Mouse (Mus musculus) common myeloid progenitor, adult 5-6 weeks (primary cell): ENCODE data around the gene AC134908.4. TPM values are rescaled to one million over a fixed set of nuclear protein-coding genes. Genes with fewer than 3 reads are reported as not detected.
"Not testable (repeated sequence)": the region's sequence is repeated elsewhere in the genome, so short reads cannot be mapped to it uniquely, and the experiment has no call there.

Experiments
- ATAC-seq: replicated peaks from 2 replicates; pipeline ENCODE4 v1.8.0; 2016; ENCODE audit warnings: low read depth, mild to moderate bottlenecking, moderate TSS enrichment, inconsistent platforms; ENCODE audit not compliant: poor library complexity, severe bottlenecking
- total RNA-seq: library from RNA; stranded (forward); fragments of 200-1000, 187-1606 nt; gene quantifications from 2 replicates; pipeline ENCODE4 v1.2.3, GENCODE M21; 2017

Gene AC134908.4
- total RNA-seq, 1 experiment from 2014 or later: not detected

DNA sequence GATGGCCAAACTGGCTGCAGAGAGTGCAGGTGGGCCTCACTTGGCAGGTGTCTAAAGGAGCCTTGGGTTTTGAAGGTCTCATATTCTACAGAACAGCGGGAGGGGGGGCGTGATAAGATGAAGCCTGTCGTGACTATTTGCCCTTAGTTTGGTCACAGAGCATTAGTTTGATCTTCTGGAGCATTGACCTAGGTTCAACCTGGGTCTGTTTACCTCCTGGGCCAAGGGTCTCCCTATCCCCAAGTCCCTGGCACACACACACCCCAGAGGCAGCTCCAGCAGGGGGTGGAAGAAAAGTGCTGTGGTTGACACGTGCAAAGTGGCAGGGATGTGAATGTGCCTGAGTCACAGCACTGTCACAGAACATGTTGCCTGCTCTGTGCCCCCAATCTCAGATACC is 15.4 kb upstream of the AC134908.4 start:
- no peak for ATAC-seq

DNA sequence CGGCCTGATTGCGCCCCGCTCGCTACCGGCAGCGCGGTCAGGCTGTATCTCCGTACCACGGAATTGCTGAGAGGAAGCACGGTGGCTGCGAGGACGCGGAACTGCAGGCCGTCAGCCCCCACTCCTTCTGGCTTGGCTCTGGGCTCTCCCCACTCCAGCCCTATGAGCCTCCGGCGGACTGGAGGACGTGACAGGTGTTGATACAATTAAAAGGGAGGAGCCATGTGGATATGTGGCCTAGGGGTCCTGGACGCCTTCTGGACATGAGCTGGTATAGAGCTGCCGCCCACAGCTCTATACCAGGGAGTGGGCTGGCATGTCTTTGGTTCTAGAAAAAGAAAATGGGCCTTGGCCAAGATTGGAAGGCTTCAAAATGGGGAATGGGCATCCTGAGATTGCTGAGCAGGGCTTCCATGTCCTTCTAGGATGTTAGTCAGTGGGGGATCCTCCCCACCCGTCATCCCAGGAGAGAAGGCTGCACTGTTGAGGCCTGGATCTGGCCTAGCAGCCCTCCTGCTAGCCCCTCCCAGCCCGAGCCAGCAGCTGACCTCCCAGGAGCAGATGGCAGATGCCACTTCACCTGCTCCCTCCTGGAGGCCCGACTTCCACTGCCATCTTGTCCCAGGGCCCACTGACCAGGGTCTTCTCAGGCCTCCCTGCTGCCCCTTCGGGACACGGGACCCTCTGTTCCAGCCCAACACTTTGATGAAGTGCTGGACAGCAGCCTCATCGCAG is 14.3 kb upstream of the AC134908.4 start:
- ATAC-seq: peak; percentile 28; the same call in 1 of the 2 replicates

DNA sequence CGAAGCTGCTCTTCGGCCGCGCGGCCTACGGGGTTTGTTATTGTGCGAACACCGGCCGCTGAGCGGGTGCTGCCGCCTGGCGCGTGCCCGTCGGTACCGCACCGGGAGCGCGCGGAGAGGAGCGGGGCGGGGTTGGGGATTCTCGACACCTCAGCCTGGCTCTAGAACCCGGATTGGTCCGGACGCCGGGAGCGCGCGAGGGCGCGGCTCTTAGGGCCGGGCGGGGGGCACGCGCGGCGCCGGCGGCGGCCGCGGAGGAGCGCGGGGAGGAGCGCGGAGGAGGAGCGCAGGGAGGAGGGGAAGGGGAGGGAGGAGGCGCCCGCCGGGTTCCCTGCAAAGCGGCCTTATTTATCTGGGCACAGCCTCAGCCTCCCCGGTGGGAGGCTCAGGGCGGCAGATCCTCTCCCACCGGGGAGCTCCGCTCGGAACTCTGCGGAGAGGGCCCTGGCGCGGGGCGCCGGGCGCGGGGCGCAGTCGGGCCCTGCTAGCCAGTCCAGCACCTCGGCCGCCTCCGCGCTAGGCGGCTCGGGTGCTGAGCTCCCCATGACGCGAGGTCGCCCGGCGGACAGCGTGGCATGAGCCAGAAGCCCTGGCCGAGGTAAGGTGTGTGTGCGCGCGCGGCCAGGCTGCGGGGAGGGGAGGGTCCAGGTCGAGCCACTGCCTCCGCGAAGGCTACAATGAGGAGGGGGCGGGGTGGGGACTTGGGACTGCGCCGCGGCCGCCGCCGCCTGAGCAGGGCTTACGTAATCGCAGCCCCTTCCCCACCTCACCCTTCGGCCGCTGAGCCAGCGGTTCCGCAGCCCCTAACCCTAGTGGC is 13.5 kb upstream of the AC134908.4 start, which contains the start of gene Fbxl16:
Gene Fbxl16 (plus strand): TSS at position 297 of the 817 bp plus-strand sequence.
- no peak for ATAC-seq

DNA sequence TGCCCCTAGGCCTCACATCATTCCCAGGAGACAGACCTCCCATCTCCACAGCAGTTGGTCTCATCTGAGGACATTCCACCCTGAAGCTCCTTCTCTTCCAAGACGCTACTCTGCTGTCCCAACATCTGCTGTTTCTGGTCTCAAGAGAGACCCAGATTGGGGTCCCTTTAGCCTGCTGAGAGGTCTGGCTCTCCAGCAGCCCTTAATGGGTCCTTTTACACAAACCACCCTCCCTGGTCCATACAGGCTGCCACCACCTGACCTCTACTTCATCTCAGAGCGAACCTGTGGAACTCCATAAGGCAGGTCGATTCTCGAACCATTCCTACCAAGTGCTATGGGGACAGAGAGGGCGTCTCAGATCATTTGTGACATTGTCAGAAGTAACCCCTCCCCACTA is 12.6 kb upstream of the AC134908.4 start:
- no peak for ATAC-seq

DNA sequence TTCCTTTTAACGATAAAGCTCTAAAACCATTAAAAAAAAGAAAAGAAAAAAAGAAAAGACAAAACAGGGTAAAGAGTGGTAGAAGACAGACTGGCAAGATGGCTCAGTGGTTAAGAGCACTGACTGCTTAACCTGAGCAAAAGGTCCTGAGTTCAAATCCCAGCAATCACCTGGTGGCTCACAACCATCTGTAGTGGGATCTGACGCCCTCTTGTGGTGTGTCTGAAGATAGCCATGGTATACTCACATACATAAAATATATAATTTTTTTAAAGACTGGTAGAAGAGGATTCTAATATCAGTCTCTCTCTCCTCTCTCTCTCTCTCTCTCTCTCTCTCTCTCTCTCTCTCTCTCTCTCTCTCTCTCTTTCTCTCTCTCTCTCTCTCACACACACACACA is 12.0 kb upstream of the AC134908.4 start:
- ATAC-seq: not testable (repeated sequence)

DNA sequence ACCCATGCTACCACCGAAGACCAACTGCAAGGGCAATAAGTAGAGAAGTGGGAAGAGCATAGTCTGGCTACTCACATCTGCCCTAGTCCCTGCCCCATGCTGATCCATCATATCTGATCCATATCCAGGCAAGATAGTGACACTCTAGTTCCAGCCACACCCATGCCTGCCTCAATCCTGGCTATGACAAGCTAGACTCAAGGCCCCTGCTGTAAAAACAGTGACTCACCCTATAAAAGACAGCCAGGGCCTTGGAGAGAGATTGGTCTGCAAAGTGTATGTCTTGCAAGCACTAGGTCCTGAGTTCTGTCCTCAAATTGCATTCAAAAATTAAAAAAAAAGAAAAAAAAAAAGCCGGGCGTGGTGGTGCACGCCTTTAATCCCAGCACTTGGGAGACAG is 11.0 kb upstream of the AC134908.4 start:
- ATAC-seq: no peak

DNA sequence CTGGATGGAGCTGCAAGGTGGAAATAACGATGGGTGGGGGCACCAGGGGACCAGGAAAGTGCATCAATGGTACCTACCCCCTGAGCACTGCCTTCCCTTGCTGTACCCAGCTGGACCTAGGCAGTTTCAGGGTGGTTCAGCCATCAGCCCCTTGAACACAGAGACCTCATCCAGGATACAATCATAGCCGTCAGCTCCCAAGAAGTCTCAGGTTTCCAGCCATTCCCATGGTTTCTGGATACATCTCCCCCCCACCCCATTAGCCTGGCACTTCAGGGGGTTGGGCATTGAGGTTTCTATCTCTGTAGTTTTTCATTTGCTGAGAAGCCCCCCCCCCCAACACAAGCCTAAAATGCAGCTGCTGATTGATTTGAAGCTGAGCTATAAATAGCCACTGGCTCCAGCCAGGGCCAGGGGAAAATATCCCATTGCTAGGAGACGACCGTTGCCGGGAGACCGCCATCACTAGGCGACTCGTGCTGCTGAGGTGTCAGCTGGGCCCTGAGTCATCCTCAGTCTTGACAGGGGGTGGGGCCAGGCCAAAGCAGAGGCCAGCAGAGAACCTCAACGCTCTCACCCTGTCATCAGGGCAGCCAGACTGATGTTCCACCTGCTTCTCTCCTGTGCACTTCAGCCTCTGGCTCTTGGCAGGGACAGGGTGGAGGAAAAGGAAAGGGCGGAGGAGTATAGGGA is 7.5 kb upstream of the AC134908.4 start:
- ATAC-seq: no peak; the same call in 1 of the 2 replicates

DNA sequence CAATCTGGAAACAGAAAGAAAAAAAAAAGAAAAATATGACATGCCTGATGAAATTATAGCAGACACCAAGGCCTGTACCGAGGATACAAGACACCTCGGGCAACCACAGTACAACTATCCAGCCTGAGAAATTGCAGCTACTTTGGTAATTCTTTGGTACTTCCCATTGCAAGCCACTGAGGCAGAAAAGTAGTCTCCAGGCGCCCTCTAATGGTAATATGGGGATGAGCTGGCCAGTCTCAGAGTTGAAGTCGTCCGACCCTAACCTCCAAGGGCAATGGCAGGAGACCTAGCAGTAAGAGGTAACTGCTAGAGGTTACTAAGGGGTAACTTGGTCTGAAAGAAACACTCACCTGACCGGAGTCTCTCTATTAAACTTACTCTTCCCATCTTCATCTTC is 5.6 kb upstream of the AC134908.4 start:
- peak; percentile 80 for ATAC-seq

DNA sequence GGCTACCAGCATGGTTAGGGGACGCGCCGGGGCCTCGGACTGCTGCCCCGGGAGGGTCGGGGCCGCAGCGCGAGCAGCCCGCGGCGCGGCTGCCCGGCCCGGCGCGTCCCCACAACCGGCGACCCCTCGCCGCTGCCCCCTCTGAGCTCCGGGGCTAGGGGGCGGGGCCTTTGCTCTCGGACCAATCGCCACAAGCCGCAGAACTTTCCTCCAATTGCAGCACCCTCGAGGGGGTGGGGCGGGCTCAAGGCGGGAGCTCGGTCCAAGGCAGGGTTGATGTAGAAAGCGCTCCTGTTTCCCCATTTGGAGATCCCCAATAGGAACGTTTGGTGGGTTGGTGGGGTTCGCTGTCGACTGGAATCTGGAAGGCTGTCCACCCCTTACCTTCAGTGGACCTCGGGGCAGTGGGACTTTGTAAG is 1.5 kb upstream of the AC134908.4 start, which contains the start of gene Metrn:
Gene Metrn (minus strand): TSS at position 186 of the 419 bp plus-strand sequence.
- ATAC-seq: peak; percentile 62

DNA sequence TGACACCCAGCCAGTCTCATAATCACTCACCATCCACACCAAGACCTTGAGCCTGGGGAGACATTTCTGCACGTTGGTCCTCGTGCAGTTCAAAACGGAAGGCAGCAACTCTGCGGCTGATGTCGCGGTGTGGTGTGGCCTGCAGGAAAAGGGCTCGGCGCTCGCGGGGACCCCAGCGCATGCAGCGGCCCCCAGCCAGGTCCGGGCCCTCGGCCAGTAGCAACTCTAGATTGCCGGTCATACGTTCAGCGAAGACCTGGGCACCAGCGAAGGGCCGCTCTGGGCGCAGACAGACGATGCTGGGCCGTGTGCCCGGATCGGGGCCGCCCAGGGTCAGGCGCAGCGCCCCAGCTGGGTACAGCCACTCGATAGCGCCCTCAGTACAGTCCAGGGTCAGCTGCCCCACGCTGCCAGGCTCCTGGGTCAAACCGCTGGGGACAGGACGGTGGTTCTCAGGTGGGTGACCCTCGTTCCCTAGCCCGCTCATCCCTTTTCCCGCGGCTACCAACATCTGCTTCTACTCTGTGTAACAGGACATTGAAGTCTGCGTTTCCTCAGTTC is 832 bp upstream of the AC134908.4 start:
- ATAC-seq: no peak

DNA sequence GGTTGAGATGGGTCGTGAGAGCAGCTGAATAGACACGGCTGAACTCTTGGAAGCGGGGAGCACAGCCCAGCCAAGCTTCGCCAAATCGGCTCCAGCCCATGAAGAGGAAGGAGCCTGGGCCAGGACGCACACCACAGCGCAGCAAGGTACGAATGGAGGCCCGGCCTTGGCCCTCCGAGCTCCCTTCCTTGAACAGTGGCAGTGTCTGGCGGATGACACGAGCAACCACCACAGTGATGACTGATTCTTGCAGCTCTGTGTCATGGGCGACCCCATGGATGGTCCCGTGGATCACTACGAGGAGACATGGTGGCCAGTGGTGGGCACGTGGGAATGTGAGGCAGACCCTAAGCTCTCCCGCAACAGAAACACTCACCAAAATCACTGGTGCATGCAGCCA is 461 bp downstream of the AC134908.4 start:
- ATAC-seq: no peak

DNA sequence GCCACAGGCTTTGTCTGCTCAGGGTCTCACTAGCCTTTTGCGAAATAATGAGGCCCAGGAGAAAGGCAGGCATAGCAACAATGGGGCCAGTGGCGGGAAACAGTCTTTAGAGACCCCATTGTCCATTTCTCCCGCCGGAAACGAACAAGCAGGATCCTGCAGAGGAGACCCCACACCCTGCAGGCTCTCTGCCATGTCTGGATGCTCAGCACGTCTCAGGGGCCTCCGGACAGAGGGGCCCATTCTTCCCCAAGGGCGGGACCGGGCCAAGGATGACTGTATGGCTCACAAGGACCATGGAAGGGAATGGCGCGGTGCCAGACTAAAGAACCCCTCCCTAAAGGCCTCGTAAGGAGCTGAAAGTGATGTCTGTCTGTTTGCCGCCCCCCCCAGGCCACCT is 1.3 kb downstream of the AC134908.4 start:
- ATAC-seq: no peak

DNA sequence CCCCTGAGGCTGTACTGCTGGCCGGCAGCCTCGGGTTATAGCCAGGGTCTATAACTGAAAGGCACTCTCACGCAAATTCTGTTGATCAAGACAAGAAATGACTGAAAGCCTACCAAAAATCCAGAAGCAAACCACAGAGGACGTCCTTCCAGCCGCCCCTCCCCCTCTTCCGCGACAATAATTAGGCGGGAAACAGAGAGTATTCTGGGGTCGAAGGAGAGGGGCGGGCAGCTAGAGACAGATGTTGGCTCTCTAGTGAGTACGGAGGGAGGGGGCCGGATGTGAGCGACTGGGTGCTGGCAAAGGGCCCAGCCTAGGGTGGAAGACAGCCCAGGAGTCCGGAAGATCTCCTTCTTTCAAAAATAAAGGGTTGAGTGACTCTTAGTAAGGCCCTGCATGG is 2.8 kb downstream of the AC134908.4 start, which contains the start of gene Fam173a:
Gene Fam173a (minus strand): TSS at position 287 of the 400 bp plus-strand sequence.
- peak; percentile 62 for ATAC-seq

DNA sequence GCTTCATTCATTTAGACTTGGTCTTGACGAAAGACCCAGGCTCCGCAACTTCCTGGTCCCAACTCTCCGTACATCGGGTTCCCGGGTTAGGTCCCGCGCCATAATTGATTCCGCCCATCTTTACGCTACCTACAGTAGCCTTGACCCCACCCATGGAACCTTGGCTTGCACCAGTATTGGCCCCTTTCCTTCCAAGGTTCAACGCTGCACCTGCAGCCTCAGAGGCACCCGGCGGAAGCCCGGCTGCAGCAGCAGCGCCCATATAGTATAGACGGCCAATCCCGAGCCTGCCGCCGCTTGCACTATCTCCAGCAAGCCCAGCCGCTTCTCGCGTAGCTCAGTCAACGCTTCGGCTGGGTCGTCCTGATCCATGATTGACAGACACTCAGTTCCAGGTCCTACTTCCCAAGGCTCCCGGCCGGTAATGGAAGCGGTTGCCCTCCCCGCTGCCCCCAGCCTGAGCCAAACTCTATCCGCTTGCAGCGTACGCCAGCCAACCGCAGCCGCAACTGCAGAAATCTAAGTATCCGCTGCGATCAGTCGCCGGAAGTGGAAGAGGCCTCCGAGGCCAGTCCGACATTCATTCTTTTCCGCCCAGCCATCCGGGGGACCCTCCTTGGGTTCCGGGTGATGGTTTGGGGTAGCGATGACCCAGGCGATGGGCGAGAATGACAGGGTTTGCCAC is 3.5 kb downstream of the AC134908.4 start:
- ATAC-seq: peak; percentile 69

DNA sequence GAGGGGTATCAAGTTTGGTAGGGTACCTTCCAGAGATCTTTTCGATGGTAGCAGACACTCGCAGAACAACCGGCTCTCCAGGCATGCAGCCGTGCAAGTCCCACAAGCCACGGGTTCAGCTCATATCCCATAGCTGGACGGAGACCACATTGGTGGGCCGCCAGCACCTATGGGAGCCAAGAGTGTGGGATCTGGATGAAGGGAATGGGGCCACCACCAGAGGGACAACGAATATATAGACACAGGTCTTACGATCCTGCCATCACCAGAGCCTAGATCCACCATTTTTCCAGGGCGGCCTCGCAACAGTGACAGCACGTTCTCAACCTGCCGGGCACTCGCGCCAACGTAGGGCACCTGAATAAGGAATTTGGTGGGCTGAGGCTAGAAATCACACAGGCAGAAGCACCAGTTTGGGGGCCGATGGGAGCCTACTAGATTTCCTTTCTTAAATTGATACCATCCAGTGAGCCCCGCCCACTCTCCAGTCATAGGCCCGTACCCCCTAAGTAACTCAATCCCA is 4.1 kb downstream of the AC134908.4 start:
- ATAC-seq: no peak

DNA sequence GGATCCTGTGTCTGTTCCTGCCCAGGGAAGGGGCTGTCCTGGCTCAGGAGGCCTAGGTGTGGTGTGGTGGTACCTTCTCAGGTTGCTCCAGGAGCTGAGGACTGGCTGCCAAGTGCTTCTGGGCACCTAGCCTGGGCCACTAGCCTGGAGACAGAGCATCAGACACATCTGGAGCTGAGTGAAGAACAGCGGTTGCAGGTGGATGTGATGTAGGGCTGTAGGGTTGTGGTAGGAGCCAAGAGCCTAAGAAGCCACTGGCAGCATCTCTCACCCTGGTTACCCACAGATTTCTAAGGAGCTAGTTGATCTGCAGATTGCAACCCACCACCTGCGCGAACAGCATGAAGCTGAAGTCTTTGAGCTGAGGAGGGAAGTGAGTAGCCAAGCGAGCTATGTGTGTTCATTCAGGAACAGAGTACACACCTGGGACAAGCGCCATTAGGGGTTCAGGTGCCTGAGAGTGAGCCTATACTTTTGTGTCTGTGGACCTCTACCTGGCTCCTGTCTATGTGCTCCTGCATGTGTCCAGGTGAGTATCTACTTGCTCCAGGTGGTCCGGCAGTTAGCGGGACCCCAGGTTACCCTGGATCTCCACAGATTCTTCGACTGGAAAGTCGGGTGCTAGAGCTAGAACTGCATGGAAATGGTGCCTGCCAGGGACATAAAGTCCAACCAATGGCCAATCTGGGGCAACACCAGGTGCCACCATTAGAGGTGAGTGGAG is 8.5 kb downstream of the AC134908.4 start:
- no peak for ATAC-seq

DNA sequence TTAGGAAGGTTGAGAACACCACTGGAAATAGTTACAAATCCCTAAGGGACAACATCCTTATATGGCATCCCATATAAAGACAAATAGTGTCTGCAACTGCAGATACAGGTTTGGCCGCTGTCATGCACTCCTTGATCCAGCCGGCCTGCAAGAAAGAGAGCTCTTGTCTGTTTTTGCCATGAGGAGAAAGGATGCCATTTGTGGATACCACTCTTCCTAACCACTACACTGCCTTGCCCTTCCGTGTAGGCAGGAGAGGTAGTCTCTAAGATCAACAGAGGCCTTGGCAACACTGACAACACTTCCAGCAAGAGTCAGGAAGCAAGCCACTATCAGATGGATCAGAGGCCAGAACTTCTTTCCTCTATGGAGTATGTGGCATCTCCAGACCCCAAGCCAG is 9.2 kb downstream of the AC134908.4 start, which contains the start of gene Ccdc78:
Gene Ccdc78 (plus strand): TSS at position 301 of the 400 bp plus-strand sequence.
- no peak for ATAC-seq

DNA sequence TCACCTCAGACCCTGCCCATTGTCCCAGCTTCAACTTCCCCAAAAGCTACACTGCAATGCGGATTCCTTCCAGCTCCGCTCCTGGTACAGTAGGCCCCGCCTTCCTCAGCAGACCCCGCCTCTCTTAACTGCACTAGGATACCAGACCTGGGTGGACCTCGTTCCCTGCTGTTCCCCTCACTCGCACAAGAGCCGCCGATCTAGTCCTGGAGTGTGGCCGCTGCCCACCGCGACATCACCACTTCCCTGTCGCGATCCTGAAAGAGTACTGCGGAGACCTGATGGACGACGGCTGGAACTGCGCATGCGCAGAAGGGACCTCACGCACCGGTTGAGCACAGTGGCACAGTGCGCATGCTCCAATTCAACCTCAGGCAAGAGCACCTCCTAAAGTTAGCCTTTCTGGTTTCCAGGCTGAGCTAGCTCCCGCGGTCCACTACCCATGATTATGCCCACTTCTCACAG is 10.1 kb downstream of the AC134908.4 start, which contains the start of gene Haghl:
Gene Haghl (minus strand): TSS at position 393 of the 465 bp plus-strand sequence.
- peak; percentile 91 for ATAC-seq
